Mouse (Mus musculus) spleen, adult 12 weeks (tissue): ENCODE data around the gene Sav1.

ENCODE experiments used
- DNase-seq: peaks from one replicate; pipeline ENCODE4 v3.0.0; 2022; ENCODE audit warnings: low spot score

Sav1 gene

DNA sequence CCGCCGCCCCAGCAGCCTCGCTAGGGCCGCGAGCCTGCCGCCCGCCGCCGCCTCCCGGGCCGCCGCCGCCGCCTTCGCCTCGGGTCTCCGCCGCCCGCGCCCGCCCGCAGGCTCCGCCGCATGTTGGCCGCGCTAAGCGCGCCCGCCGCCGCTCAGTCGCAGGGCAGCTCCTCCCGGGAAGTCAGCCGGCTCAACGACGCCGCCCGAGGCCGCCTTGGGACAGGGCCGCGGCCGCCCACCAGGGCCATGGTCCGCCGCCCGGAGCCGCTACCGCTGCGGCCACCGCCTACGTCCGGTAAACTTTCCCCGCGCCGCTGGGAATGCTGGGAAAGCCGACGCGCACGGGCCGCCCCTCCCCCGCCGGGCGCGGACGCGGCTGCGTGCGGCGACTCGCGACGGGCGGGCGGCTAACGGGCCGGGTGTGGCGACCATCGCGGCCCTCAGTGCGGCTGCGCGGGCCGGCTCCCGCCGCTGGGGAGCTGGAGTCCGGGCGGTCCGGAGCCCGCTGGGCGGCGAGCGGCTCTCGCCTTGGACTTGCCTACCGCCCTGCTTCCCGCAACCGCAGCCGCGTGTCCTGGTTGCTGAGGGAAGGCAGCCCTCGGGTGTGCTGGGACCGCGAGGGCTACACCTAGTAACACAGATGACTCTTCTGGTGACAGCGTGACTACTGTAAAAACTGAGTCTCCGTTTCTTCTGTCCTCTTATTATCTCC, at the start of gene Sav1:
TSS of gene Sav1 (minus strand) at position 217 of the 712 bp plus-strand sequence.
- DNase-seq, result peak; percentile 90

DNA sequence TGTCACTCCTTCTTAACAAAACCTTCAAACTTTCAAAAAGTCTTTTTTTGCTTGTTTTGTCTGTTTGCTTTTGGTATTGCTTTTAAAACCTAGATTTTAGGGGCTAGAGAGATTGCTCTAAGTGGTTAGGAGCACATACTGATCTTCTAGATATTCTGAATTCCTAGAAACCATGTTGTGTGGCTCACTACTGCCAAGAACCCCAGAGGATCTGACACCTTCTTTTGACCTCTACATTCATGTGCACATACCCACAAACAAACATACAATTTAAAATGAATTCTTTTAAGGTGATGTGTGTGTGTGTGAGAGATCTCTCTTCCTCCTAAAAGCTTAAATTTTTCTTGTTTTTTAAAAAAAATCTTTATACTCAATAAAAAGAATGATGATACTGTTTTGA, 39.4 kb upstream of the Sav1 start:
- no peak for DNase-seq

DNA sequence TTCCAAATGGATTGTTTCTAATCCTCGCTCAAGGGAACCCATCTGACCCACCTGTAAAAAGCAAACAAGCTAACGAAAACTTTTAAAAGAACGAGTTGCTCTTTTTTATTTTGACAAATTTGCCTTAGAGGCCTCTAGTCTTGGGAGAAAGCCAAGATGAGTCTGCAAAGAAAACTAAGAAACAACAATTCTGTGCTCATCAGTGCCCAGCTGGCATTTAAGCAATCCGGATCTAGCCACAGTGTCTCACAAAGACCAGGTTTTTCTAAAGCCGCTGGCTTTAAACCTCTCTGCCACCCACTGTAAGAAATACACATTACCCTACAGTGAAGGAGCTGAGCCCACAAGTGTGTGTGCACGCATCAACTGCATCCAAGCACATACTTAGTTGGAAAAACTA, 38.6 kb upstream of the Sav1 start:
- DNase-seq, result no peak

DNA sequence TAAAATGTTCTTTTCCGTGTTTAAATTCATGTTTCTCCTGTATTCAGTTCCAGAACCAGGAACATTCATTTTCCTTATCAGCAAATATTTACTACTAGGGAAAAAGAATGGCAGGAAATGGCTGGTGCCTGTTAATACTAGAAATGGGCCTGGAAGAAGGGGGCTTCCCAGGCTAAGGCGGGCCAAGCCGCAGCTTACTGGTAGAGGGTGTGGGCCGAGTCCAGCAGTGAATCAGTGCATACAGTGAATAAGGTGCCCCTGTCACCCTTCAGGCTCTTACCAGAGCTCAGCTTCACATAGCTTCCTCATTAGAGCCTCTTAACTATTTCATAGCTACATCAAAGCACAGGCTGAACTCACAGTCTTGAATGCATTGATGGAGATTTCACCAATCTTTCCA, 36.8 kb upstream of the Sav1 start:
- DNase-seq, result no peak

DNA sequence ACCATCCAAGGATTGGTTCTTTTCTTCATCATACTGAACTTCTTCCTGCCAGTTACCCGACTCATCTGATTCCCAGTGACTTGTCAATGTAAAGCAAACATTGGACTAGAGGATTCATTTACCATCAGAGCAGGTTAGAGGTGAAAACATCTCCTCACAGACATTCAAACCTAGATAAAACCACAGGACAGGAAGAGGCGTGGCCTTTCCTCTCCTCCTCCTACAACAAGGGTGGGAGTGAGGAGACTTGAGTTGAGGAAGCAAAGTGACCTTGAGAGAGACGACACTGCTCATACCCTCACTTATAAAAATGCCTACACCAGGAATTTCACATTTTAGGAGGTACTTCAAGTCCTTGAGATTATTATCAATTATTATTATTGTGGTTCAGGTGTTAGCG, 31.4 kb upstream of the Sav1 start:
- no peak for DNase-seq

DNA sequence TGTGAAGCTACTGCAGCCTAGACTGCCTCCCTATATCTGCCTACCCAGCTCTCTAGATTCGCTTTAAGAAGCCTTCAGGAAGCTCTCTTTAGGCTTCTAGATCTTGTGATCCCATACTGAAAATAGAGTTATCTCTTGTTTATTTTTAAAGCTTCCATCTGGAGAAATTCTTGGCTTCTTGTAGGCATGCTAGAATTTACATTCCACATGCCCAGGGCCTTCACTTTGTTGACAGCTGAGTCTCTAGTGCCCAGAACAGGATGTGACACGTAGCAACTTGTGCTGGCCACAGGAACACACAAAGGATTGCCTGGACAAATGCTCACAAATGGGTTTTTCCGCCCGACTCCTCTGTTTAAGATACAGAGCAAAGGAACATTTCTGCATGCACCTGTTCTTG, 29.1 kb upstream of the Sav1 start:
- no peak for DNase-seq

DNA sequence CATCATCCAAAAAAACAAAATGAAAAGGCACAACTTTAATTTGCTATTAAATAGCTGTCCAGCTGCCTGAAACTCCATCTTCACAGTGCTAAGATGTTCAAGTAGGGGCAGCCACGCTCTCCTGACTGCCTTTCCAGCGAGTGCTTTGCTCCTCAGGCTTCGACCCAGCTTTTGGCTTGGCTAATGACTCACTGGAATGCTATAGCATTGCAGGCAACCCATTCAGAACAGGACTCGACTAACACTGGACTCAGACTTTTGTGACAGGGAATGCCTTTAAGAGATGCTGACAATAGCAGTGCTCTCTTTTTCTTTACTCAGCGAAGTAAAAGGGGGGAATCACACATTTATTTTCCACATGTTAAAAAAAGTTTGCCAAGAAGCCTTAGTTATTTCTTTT, 24.9 kb upstream of the Sav1 start:
- no peak for DNase-seq

DNA sequence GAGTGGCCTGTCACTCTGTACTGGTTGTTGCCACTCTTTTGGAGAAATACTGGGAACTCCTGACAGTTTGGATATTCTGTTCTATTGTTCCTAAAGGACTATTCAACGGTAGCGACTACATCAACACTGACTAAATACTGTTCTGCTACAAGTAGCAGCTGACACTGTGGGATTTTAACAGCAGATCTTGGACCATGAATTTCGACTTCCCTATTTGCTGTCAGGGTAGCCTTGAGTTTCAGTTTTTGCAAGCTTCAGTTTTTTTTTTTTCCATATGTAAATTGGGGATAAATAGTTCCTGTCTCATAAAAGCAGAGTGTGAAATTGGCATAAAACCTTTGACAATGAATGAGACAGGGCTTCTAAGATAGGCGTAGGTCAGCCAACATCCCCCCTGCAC, 23.6 kb upstream of the Sav1 start:
- no peak for DNase-seq

DNA sequence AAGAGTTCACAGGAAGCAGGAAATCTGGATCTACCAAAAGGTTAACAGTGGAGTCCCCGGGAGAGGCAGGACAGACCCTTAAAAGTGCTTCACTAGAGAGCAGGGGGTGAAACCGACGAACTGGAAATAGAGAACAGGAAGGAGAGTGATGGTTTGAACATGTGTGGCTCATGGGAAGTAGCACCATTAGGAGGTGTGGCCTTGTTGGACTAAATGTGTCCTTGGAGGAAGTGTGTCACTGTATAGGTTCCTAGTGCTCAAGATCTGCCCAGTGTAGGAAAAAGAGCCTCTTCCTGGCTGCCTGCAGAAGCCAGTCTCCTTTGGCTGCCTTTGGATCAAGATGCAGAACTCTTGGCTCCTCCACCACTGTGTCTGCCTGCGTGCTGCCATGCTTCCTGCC, 18.3 kb upstream of the Sav1 start:
- DNase-seq, result no peak

DNA sequence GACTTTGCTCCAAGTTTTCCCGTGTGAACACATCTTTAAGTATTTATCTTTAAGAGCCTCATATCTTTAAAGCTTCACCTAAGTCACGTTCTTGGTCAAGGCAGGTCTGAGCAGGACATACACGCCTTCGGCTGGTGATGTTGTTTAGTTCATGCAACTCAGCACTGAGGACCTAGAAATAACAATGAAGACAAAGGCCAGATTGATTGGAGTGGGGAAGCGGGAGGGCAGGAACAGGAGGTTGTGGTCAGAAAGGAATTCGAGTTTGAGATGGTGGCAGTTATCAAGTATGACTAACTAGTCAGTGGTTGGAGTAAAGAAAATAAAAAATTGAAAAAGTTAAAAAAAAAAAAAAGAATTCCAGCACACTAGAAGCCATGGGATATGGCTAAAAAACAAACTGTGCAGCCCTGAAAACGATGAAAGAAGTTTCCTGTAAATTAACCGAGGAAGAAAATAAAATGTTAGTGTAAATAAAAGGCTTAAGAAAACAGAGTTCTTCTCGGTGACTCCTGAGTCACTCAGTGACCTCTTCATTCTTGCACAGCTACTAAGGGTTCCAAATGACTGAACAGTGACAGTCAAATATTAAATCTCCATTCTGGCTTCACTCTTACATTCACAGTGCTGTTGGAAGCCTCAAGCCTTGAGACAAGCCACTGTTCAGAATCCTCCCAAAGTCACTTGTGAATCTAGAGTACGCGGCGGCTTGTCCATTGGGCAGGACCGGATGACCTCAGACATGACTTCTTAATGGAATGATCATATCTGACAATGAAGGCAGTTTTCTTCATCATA, 11.6 kb upstream of the Sav1 start:
- no peak for DNase-seq

DNA sequence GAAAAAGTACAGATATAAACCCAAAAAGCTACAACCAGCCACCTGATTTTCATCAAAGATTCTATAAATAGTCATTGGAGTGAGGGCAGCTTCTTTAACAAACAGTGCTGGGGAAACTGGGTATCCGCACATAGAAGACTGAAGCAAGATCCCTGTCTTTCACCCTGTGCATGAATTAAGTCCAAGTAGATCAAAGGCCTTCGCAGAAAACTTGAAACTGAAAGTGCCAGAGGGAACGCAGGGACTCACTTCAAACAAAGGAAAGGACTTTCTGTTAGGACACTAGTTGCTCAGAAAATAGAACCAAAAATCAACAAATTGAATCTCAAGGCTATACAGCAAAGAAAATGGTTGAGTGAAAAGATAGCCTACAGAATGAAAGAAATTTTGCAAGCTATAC, 8.6 kb upstream of the Sav1 start:
- DNase-seq, result no peak

DNA sequence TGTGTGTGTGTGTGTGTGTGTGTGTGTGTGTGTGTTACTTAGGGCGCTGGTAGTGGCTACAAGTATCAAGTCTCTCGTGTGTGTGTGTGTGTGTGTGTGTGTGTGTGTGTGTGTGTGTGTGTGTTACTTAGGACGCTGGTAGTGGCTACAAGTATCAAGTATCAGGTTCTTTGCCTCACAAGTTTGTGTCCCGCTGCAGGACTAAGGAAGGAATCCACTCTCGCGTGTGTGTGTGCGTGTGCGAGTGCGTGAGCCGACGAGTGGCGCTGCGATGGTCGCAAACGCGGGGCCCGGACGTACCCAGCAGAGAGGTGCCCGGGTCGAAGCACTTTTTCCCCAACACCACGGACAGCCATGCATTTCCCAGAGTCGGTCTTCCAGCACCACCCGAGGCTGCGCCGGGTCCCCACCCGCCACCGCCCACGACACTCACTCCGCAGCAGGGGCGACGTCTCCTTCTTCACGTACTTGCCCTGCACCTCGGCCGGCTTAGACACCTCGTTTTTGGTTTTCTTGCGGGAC, 500 bp downstream of the Sav1 start:
- no peak for DNase-seq

DNA sequence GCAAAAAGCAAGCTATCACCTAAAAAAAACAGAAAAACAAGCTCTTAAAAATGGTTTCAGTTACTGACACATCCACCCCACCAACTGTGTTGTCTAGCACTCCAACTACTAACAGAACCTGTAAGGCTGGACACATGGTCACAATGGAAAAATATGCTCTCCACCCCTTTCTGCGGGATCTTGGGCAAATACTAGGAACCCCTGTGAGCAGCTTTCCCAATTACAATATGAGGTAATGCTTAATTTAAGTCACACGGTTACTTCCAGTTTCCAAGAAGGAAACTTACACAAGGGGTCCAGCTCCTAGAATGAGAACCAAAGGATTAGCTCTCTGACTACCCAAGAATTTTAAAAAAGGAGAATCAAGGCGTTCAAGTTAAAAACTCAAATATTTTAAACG, 1.3 kb downstream of the Sav1 start:
- DNase-seq, result no peak

DNA sequence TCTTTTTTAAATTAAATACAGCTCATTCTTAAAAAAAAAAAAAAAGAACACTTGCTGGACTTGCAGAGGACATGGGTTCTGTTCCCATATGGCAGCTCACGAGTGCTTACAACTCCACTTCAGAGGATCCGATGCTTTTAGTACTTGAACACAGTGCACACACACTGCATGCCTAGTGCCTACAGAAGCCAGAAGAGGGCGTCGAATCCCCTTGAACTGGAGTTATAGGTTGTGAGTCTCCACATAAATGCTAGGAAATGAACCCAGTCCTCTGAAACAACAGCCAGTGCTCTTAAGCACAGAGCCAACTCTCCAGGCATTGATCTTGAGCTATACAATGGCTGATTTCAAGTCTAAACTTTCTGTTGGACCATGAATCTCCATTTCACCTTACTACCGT, 3.9 kb downstream of the Sav1 start:
- DNase-seq, result no peak

DNA sequence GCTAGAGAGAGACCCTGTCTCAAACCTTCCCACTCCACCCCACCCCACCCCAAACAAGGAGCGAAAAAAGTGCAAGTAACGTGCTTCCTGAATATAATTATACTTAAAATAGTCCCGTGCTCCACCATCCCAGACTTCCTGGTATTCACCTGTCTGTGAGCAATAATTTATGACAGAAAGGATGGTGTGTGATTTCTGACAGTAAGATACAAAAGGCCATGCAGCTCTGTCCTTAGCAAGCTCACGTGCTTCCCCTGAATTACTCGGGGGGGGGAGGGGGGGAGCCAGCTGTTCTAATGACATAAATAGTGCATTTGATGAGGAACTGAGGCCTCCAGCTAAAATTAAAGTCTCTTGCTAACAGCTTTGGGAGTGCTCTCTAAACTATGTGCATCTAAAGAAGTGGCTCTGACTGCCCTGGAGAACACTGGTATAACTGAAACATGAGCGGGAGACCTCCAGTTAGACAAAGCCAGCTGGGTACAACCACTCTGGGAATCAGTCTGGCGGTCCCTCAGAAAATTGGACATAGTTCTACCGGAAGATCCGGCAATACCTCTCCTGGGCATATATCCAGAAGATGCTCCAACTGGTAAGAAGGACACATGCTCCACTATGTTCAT, 9.3 kb downstream of the Sav1 start:
- DNase-seq, result no peak

DNA sequence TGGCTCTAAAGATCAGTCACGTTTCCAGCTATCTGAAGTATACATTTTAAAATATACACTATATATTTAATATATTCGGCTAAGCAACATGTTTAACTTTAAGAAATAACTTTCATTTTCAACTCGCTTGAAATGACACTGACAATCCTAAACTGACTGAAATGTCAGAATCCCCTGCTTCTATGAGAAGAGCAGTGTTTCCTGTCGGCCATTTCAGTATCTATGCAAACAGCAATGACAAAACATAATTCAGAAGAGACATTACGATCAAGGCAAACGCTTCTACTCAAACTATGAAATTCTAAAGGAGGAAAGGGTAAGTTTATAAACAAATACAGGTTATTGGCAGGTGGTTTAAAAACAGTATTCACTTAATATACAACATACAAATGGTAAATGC, 10.1 kb downstream of the Sav1 start:
- DNase-seq, result no peak

DNA sequence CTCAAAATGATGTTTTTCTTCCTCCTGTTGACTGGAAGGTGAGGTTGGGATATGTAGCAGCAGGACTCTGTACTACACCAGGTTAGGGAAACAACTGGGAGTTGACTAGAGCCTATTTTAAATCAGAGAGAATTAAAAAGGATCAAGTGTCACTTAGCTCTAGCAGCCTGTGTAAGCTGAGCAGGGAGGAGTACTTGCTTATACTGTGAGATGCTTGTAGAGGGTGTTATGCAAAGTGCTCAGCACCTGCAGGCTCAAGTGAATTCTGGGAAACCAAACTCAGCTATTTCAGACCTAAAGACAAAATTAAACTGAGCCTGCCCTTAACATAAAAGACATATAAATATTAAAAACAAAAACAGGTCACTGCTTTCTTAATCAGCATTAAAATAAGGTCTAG, 13.1 kb downstream of the Sav1 start:
- DNase-seq, result no peak

DNA sequence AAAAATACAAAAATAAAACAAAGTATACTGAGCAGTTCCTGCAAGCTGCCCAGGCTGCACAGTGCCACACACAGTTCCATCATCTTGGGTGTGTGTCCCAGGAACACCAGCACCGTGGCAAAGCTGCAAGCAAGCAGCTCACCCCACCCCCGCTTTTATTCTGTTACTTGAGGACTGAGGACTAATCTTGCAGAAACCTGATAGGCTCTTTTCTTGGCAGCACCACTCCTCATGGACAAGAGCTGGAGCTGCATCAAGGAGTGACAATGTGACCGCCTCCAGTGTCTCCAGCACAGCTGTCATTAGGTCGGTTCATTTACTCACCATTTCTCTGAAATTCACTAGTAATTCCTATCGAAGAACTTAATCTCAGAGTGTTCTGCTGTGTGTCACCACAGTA, 18.6 kb downstream of the Sav1 start:
- no peak for DNase-seq

DNA sequence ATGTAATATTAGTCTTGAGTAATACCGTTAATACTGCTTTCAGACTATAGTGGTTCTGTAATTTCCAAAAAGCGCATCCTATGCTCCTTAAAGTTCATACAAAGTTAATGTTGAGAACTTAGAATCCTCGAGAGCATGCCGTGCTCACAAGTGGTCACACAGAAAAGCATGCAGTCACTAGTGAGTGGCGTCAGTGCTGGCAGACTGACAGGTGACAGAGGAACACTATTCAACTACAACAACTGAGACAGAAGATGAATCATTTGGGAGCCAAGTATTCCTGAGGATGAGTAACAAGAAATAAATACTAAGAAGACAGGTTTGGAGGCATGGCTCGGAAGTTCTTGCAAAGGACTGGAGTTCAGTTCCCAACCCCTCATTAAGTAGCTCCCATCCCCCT, 19.7 kb downstream of the Sav1 start:
- no peak for DNase-seq

DNA sequence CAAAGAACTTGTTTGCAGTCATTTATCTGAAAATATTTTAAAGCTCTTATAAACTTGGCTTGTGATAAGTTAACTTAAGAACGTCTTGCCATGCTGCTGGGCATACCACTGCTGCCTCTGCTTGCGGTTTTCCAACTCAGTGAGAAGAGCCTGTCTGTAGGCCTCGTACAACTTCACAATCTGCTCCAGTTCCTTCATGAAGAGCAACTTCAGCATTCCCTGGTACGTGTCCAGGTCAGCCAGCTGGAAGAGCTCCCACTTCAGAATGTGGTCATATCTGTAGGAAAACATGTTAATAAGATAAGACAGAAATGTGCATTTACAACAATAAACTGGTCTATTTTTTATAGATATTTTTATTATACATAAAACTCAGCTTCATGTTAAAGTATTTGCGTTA, 20.7 kb downstream of the Sav1 start:
- no peak for DNase-seq

DNA sequence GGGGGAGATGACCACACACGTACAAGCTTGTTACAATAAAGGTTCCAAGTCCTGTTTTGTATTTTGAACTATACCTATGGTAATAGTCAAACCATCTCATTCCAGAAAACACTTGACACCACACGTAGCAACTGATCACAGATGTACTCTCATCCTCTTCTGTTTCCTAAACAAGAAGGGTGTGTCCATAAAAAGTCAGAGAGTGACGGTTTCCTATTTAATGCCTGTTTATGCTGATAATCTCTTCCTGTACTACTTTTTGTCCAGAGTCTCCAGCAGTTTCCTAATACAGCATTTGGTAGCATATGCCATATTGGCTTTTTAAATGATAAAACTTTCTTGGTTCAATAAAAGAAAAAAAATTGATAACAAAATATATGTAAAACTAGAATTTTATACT, 21.2 kb downstream of the Sav1 start:
- no peak for DNase-seq

DNA sequence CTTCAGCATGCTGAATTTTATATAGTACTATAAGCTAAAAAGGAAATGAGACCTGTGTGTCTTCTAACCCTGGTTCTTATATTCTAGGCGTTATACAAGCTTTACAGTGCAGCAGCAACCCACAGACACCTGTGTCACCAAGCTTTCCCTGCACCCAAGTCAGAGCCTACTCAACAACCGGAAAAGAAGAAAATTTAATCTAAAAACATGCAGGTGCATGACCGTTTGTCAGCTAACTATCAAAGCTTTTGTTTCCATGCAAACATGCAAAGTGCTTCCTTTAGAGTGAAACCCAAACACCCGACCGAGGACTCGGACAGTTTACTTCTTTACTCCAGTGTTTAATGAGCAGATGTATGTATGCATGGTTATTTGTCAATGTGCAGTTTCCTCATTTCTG, 23.7 kb downstream of the Sav1 start:
- DNase-seq, result no peak

DNA sequence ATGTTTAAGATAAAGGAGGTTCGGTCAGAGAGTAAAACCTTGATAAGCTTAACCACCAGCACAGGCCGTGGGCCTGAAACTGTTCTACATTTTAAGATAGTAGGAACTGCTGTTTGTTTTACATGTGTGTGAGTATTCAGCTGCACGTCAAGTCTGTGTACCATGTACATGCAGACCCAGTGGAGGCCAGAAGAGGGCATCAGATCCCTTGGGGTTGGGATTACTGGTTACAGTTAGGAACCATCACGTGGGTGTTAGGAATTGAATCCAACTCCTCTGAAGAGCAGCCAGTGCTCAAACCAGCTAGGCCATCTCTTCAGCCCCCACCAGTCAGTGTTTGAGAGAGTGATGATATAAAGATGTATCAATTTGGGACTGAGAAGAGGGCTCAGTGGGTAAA, 24.3 kb downstream of the Sav1 start:
- DNase-seq, result peak; percentile 47
